Mouse (Mus musculus) embryonic facial prominence, embryonic 14.5 days (tissue): ENCODE measurements around the gene Gm826. TPM values are rescaled to one million over a fixed set of nuclear protein-coding genes. Genes with fewer than 3 reads are reported as not detected.

Experiments used
- ATAC-seq: fragments of 200-750 bp; cut with Nextera tagmentation; 2 replicates; pipeline ENCODE4 v1.8.0; 2017; ENCODE audit warnings: low read depth, moderate number of reproducible peaks, moderate TSS enrichment
- DNase-seq: peaks from one replicate; pipeline ENCODE4 v3.0.0-alpha.2; 2015; ENCODE audit warnings: low spot score
- H3K27ac ChIP-seq: fragments of 300-500 bp; sonication (generic); replicated peaks from 2 replicates; pipeline ENCODE4 v1.5.1; 2014; ENCODE audit warnings: low read depth, mild to moderate bottlenecking, low read length, moderate library complexity
- H3K27me3 ChIP-seq: fragments of 300-500 bp; sonication (generic); replicated peaks from 2 replicates; pipeline ENCODE4 v1.6.1; 2014; ENCODE audit warnings: low read length; ENCODE audit not compliant: control insufficient read depth, insufficient read depth
- H3K36me3 ChIP-seq: fragments of 300-500 bp; sonication (generic); 2 replicates; pipeline ENCODE4 v1.6.1; 2014; ENCODE audit warnings: low read length, mixed read lengths; ENCODE audit not compliant: control insufficient read depth, insufficient read depth
- H3K4me1 ChIP-seq: fragments of 300-500 bp; sonication (generic); 2 replicates; pipeline ENCODE4 v1.6.1; 2014; ENCODE audit warnings: antibody characterized with exemption, low read length; ENCODE audit not compliant: control insufficient read depth, insufficient read depth
- H3K4me2 ChIP-seq: fragments of 300-500 bp; sonication (generic); 2 replicates; pipeline ENCODE4 v1.6.1; 2014; ENCODE audit warnings: low read depth, mild to moderate bottlenecking, low read length, moderate library complexity, mixed read lengths
- H3K4me3 ChIP-seq: fragments of 300-500 bp; sonication (generic); 2 replicates; pipeline ENCODE4 v1.5.1; 2014; ENCODE audit warnings: low read depth, mild to moderate bottlenecking, low read length
- H3K9ac ChIP-seq: fragments of 300-500 bp; sonication (generic); 2 replicates; pipeline ENCODE4 v1.6.1; 2014; ENCODE audit warnings: low read depth, mild to moderate bottlenecking, low read length, moderate library complexity, mixed read lengths
- H3K9me3 ChIP-seq: fragments of 300-500 bp; sonication (generic); 2 replicates; pipeline ENCODE4 v1.6.1; 2016; ENCODE audit warnings: low read length; ENCODE audit not compliant: control insufficient read depth
- WGBS: fragments of 180-500 bp; shearing (Covaris S2); extraction: QIAGEN DNeasy Blood & Tissue Kit; methylation state at CpG from one replicate; pipeline ENCODE4 v1.1.7; 2014; 5-methylcytosine and 5-hydroxymethylcytosine counted together
- polyA plus RNA-seq: library from polyadenylated mRNA; unstranded; fragments of >200 nt; fragmentation: Nextera tagmentation; extraction: Ambion mirVana; gene quantifications from 2 replicates; pipeline ENCODE4 v1.2.1, GENCODE M21; 2014

Gm826 gene
- 0.22 and 0.54 TPM in 2 replicates for polyA plus RNA-seq

DNA sequence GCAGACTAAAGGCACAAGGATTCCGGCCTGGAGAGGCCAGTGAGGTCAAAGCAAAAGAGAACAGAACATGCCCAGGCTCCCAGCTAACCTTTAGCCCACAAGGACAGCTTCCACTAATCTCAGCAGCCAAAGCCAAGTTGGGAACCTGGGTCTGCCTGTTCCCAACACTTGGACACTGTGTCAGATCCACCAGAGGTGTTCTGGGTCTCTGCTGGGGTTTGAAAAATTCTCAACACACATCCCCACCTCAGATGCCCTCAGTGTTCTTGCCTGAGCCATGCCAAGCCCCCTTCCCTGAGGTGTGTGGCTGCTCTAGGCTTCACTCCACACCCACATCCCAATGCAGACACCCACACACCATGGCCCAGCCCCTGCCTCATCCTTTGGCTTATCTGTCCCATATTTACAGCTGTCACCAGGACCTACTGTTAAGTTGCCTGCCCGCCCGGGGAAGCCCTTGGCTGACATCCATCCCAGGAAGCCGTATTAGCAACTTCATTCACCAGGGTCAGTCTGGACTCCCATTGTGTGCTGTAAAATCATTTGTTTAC lies at the start of gene Gm826:
Gene Gm826 (minus strand): TSS at position 52 of the 551 bp plus-strand sequence.
- WGBS: 63% methylated on average over 4 of the region's 4 CpGs
- H3K9me3 ChIP-seq: no peaks in the 10 kb centered on the region
- no peak for ATAC-seq

DNA sequence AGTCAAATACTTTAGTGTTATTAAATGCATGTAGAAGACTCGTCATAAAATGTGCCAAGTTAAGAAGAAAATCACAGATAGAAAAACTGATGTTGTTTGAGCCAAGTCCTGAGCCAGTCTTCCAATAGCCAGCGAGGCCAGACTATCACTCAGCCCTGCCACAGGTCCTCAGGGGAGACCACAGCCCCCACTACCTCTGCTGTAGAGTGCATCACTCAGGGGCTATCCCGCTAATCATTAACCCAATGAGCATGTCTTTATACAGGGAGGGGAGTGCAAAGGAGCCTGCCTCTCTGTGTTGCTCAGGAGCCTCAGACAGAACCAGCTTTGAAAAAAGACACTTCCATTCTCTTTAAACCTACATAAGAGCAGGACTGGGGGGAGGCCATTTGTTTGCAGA lies 49.5 kb upstream of the Gm826 start:
- no peak for ATAC-seq
- 55% methylated on average over 3 of the region's 3 CpGs for WGBS
- H3K9me3 ChIP-seq: no peaks in the 10 kb centered on the region

More for the DNA sequence above, at the start of gene Gm826:
- H3K27ac ChIP-seq: no peak within 1 kb of the TSS
- H3K4me2 ChIP-seq: no peak within 1 kb of the TSS
- no peak for DNase-seq
- H3K36me3 ChIP-seq: no peaks in the 10 kb centered on the region
- H3K27me3 ChIP-seq: no peaks in the 10 kb centered on the region
- H3K4me1 ChIP-seq: no peaks in the 10 kb centered on the region
- no peak within 1 kb of the TSS for H3K4me3 ChIP-seq
- no peak within 1 kb of the TSS for H3K9ac ChIP-seq

DNA sequence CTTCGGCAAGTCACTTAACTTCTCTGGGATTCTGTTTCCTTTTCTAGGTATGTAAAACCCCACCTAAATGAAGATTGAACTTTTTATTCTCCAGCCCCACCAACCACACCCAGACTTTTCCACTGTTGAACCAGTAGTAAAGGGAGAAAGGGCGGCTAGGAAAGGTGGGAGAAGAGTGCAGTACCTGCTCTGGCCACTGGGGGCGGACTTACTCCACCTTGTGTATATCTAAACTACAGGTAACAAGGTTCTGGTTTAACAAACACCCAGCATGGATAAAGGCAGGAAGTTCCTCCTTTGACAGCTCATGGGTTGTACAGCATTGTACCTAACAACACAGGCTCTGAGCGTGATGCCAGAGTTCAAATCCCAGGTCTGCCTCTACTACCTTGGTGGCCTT lies 44.3 kb upstream of the Gm826 start:
- Histone ChIP-seq H3K27me3 (peaks cover 28% of the 10 kb centered on the region), H3K9ac (no peak overlapping the region), H3K36me3 (no peaks in the 10 kb centered on the region), H3K4me2 (no peak overlapping the region), H3K4me3 (no peak overlapping the region), H3K27ac (no peak overlapping the region), H3K9me3 (no peaks in the 10 kb centered on the region), H3K4me1 (no peaks in the 10 kb centered on the region)
- ATAC-seq (no peak), DNase-seq (no peak)
- WGBS: 46% methylated on average over 4 of the region's 4 CpGs

More for the DNA sequence above, 49.5 kb upstream of the Gm826 start:
- Histone ChIP-seq H3K27me3 (0 out of 2 replicates have a peak, but pooled peaks cover 4% of the 10 kb centered on the region), H3K4me1 (no peaks in the 10 kb centered on the region), H3K4me2 (no peak overlapping the region), H3K27ac (no peak overlapping the region), H3K36me3 (no peaks in the 10 kb centered on the region), H3K9ac (no peak overlapping the region), H3K4me3 (no peak overlapping the region)
- no peak for DNase-seq

DNA sequence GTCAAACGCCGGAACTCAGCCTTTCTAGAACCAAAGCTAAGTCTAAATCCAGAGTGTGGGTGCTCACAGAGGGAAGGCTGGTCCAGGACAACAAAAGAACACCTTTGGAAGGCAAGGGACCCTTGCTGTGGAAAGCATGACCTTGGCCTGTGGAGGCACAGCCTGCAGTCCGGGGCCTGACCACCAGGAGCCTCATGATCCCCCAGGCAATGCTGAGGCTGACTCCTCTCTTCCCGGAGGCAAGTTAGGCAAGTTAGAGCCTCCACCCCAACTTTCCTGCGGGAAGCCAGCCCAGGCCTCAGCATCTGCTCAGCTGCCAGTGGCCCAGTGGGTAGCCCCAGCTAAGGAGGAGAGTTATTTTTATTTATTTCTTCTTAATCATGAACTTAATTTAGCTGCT lies 42.3 kb upstream of the Gm826 start:
- Histone ChIP-seq H3K27ac (no peak overlapping the region), H3K4me1 (no peaks in the 10 kb centered on the region), H3K27me3 (peaks cover 47% of the 10 kb centered on the region), H3K4me2 (no peak overlapping the region), H3K9me3 (no peaks in the 10 kb centered on the region), H3K36me3 (no peaks in the 10 kb centered on the region), H3K4me3 (no peak overlapping the region), H3K9ac (no peak overlapping the region)
- DNase-seq (no peak), ATAC-seq (no peak)
- 43% methylated on average over 5 of the region's 5 CpGs for whole genome bisulfite sequencing

DNA sequence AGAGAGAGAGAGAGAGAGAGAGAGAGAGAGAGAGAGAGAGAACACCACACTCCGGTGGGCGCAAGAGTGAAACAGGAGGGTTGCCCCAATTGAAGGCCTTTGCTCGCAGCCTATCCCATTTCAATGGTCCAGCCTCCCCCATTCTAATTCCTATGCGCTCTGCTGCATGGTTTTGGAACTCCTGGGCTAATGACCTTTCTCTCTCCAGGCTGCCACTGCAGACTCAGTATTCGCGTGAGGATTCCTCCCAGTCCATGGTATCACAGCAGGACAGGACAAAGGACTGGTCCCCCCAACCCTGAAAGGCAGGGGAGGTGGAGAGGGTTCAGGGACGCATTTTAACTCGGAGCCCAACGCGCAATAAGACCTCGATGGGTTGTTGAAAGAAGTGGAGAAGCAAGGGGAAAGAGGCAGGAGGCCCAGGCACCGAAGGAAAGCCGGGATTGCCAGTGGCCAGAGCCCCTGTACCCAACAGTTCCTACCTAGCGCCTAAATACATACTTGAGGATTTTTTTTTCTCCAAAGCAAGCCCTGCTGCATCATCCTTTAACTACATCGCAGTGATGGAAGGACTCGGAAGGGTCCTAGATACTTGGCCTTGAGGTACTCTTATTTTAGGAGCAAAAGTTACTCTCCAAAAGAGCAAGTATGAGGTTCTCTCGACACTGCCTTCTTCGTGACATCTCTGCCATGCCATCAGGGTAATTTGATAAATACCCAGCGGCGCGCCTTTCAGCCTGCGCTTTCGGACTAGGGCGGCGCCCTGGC lies 35.9 kb upstream of the Gm826 start:
- no peak overlapping the region for H3K27ac ChIP-seq
- H3K4me1 ChIP-seq: peaks cover 4% of the 10 kb centered on the region; the same call in 1 of the 2 replicates
- peaks cover 79% of the 10 kb centered on the region for H3K27me3 ChIP-seq
- no peak overlapping the region for H3K9ac ChIP-seq
- DNase-seq (no peak), ATAC-seq (no peak)
- H3K36me3 ChIP-seq: no peaks in the 10 kb centered on the region
- peak overlapping the region; percentile 65 for H3K4me3 ChIP-seq
- WGBS: 3% methylated on average over 25 of the region's 25 CpGs
- peak overlapping the region; percentile 99 for H3K4me2 ChIP-seq
- H3K9me3 ChIP-seq: no peaks in the 10 kb centered on the region

DNA sequence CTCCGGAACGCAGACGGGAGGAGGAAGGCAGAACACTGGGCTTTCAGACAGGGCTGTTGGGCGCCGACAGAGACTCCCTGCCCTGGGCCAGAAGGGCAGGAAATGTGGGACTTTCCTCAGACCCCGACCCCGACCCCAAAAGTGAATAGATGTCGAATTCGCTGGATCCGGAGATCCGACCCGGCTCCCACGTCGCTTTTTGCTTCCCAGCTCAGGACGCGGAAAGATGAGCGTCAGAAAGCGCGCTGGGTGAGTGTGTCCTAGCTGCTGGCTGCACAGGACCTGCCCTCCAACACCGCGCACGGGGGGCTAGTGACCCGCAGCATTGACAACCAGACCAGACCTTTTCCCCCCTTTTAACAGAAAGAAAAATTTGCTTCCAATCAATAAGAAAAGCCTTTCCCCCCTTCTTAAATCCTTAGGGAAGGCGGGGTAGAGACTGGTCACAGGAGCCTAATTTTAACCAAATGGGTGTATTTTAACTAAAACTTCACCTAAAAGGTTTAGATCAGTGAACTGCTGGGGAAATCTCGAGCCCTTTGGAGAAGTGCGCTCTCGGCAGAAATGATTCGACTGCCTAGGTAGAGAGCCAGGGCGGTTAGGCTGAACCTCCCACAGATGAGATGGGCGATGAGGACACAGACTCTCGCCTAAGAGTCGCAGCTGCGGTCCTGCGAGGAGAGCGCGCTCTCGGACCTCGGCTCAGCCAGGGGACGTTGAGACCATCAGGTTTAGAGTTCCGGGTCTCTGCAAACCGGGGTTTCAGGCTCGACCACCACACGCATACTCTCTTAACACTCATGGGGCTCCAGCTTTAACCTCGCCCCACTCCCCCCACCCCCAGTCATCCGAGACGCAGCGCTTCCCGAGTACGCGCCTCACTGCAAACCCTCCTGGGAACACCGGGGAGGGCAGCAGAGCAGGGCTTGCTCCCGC lies 34.7 kb upstream of the Gm826 start:
- peaks cover 76% of the 10 kb centered on the region for H3K27me3 ChIP-seq
- DNase-seq (no peak), ATAC-seq (no peak)
- no peaks in the 10 kb centered on the region for H3K36me3 ChIP-seq
- peak overlapping the region; percentile 30 for H3K9ac ChIP-seq
- H3K27ac ChIP-seq: no peak overlapping the region
- peak overlapping the region; percentile 65 for H3K4me3 ChIP-seq
- H3K9me3 ChIP-seq: no peaks in the 10 kb centered on the region
- peaks cover 4% of the 10 kb centered on the region; the same call in 1 of the 2 replicates for H3K4me1 ChIP-seq
- 1% methylated on average over 50 of the region's 52 CpGs for WGBS
- H3K4me2 ChIP-seq: peak overlapping the region; percentile 99

DNA sequence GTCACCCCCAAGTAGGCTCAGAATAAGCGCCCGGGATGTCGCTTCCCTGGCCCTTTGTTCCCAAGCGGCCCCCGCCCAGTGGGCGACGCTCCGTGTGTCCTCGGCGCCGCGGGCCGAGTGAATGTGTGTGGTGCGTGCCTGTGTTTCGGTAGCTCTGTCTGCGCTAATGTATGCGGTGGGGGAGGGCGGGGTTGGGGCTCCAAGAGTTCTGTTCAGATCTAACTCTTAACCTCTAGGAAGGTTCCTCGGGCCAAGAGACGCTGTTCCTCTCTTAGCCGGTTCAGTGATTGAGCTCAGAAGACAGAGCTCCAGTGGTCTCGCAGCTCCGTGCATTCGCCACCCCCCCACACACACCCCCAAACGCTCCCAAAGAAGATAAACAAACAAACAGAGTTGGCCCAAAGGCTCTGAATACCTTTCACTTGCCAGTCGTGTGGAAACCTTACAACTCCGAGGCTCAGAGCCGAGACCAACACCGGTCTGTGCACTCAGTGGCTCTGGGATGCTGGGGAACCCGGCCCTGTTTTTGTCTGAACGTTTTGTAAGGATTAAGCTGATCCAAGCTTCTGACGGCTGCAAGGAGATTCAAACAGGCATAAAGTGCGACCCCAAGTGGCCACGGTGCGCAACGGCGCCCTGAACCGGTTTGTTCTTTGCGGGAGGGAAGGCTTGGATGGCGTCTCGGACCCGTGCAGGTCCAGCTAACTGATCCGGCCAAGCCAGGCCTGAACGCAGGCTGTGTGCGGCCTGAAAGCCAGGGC lies 33.7 kb upstream of the Gm826 start:
- Histone ChIP-seq H3K27ac (peak overlapping the region; percentile 86), H3K27me3 (peaks cover 76% of the 10 kb centered on the region), H3K9ac (peak overlapping the region; percentile 81), H3K9me3 (no peaks in the 10 kb centered on the region), H3K4me3 (peak overlapping the region; percentile 65), H3K4me1 (peaks cover 4% of the 10 kb centered on the region; the same call in 1 of the 2 replicates), H3K36me3 (peaks cover 6% of the 10 kb centered on the region; the same call in 1 of the 2 replicates), H3K4me2 (peak overlapping the region; percentile 99)
- DNase-seq: peak; percentile 96
- peak; percentile 75 for ATAC-seq
- 1% methylated on average over 45 of the region's 45 CpGs for WGBS

DNA sequence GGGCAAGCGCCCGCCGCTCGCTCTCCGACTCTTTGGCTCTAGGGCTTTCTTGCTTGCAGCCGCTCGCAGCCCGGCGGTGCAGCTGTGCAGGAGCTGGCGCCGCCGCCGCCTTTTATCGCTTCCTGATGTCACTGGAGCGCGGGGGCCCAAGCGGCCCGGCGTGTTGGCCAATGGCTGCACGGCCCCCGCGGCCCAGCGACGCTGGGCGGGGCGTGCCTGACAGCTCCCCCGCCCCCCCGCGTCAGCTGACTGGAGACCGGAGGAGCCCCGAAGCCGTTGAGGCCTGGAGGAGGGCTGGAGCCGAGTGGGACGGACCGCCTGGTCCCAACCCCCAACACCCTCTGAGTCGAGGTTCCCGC lies 33.0 kb upstream of the Gm826 start, which contains the start of gene Mafb:
Gene Mafb (minus strand): TSS at position 86 of the 359 bp plus-strand sequence.
- 0% methylated on average over 19 of the region's 37 CpGs for WGBS
- DNase-seq: peak; percentile 97
- H3K4me3 ChIP-seq: peak within 1 kb of the TSS; percentile 65
- H3K27me3 ChIP-seq: peaks cover 75% of the 10 kb centered on the region
- H3K9ac ChIP-seq: peak within 1 kb of the TSS; percentile 81
- H3K4me1 ChIP-seq: peaks cover 4% of the 10 kb centered on the region; the same call in 1 of the 2 replicates
- H3K9me3 ChIP-seq: no peaks in the 10 kb centered on the region
- H3K27ac ChIP-seq: peak within 1 kb of the TSS; percentile 88
- peak within 1 kb of the TSS; percentile 99 for H3K4me2 ChIP-seq
- H3K36me3 ChIP-seq: peaks cover 6% of the 10 kb centered on the region; the same call in 1 of the 2 replicates
- peak; percentile 93 for ATAC-seq
